Mouse (Mus musculus) ES-Bruce4 (cell line): ENCODE results near the gene Ptpn14. TPM values are rescaled to one million over a fixed set of nuclear protein-coding genes. Genes with fewer than 3 reads are reported as not detected.

Experiments
- H3K27ac ChIP-seq: 2 replicates; pipeline ENCODE4 v1.5.1; 2012; ENCODE audit warnings: low read length, inconsistent platforms; ENCODE audit not compliant: insufficient read depth
- H3K27me3 ChIP-seq: 2 replicates; pipeline ENCODE4 v1.6.1; 2012; ENCODE audit warnings: mild to moderate bottlenecking, low read length, inconsistent platforms; ENCODE audit not compliant: control insufficient read depth, poor library complexity, insufficient read depth, severe bottlenecking
- H3K36me3 ChIP-seq: 2 replicates; pipeline ENCODE4 v1.6.1; 2012; ENCODE audit warnings: inconsistent platforms, mild to moderate bottlenecking, low read length, moderate library complexity; ENCODE audit not compliant: control insufficient read depth, poor library complexity, insufficient read depth, severe bottlenecking
- H3K4me1 ChIP-seq: one replicate; pipeline ENCODE4 v1.8.1; 2011; ENCODE audit warnings: low read length; ENCODE audit not compliant: control insufficient read depth, insufficient read depth
- H3K4me3 ChIP-seq: 2 replicates; pipeline ENCODE4 v1.5.1; 2011; ENCODE audit warnings: low read depth, mild to moderate bottlenecking, low read length
- H3K9ac ChIP-seq: 2 replicates; pipeline ENCODE4 v1.6.1; 2012; ENCODE audit warnings: low read depth, mild to moderate bottlenecking, inconsistent platforms; ENCODE audit not compliant: poor library complexity, severe bottlenecking
- H3K9me3 ChIP-seq: replicated peaks from 2 replicates; pipeline ENCODE4 v1.6.1; 2012; ENCODE audit warnings: mild to moderate bottlenecking, low read length, inconsistent platforms; ENCODE audit not compliant: control insufficient read depth, poor library complexity, insufficient read depth, severe bottlenecking
- CTCF ChIP-seq: IDR thresholded peaks from one replicate; pipeline ENCODE4 v1.8.1; 2011; ENCODE audit warnings: low read depth, low read length
- EP300 ChIP-seq: IDR thresholded peaks from 2 replicates; pipeline ENCODE4 v1.6.1; 2011; ENCODE audit warnings: low read depth, low read length; ENCODE audit not compliant: insufficient read depth
- POLR2A ChIP-seq: IDR thresholded peaks from one replicate; pipeline ENCODE4 v1.8.1; 2011; ENCODE audit warnings: low read length; ENCODE audit not compliant: insufficient read depth
- polyA plus RNA-seq: library from polyadenylated mRNA; stranded (reverse); fragments of >200 nt; gene quantifications from 2 replicates; pipeline ENCODE4 v1.2.4, GENCODE M21; 2011; ENCODE audit warnings: low read depth; ENCODE audit not compliant: missing spikeins, insufficient read depth, insufficient read length

The Ptpn14 gene
- polyA plus RNA-seq, 1 experiment, result 141 TPM

- peak overlapping the region; percentile 26; the same call in 1 of the 2 replicates for H3K27ac ChIP-seq
- no peak overlapping the region for H3K4me3 ChIP-seq
- H3K9ac ChIP-seq, result no peak overlapping the region
- H3K36me3 ChIP-seq, result no peaks in the 10 kb centered on the region
- H3K9me3 ChIP-seq, result no peaks in the 10 kb centered on the region
- no peak for TF ChIP-seq POLR2A
- no peak for TF ChIP-seq EP300
- no peak for TF ChIP-seq CTCF
- H3K4me1 ChIP-seq, result peaks cover 4% of the 10 kb centered on the region
- H3K27me3 ChIP-seq, result no peaks in the 10 kb centered on the region
Observed at GRCm38 (mm10) chr1:189778343-189778742, 50.3 kb downstream of the Ptpn14 start.

GRCm38 (mm10) chr1:189779226-189779625, 51.2 kb downstream of the Ptpn14 start:
- H3K4me1 ChIP-seq, result peaks cover 4% of the 10 kb centered on the region
- H3K27me3 ChIP-seq, result no peaks in the 10 kb centered on the region
- no peak overlapping the region for H3K27ac ChIP-seq
- no peaks in the 10 kb centered on the region for H3K9me3 ChIP-seq
- H3K36me3 ChIP-seq, result no peaks in the 10 kb centered on the region
- no peak overlapping the region for H3K9ac ChIP-seq
- no peak overlapping the region for H3K4me3 ChIP-seq
- TF ChIP-seq EP300 (no peak), CTCF (no peak), POLR2A (no peak)

GRCm38 (mm10) chr1:189781721-189782345, 53.8 kb downstream of the Ptpn14 start:
- Histone ChIP-seq H3K27me3 (no peaks in the 10 kb centered on the region), H3K36me3 (no peaks in the 10 kb centered on the region), H3K9ac (no peak overlapping the region), H3K27ac (no peak overlapping the region), H3K4me3 (no peak overlapping the region), H3K9me3 (no peaks in the 10 kb centered on the region), H3K4me1 (peaks cover 4% of the 10 kb centered on the region)
- TF ChIP-seq POLR2A, result no peak
- no peak for TF ChIP-seq CTCF
- no peak for TF ChIP-seq EP300

- H3K4me1 ChIP-seq, result peaks cover 4% of the 10 kb centered on the region
- no peaks in the 10 kb centered on the region for H3K36me3 ChIP-seq
- H3K27me3 ChIP-seq, result no peaks in the 10 kb centered on the region
- H3K27ac ChIP-seq, result no peak overlapping the region
- H3K9ac ChIP-seq, result no peak overlapping the region
- H3K4me3 ChIP-seq, result no peak overlapping the region
- TF ChIP-seq POLR2A, result no peak
- H3K9me3 ChIP-seq, result no peaks in the 10 kb centered on the region
Observed at GRCm38 (mm10) chr1:189782709-189783108, 54.6 kb downstream of the Ptpn14 start.

GRCm38 (mm10) chr1:189784503-189784902, 56.4 kb downstream of the Ptpn14 start:
- H3K9ac ChIP-seq, result no peak overlapping the region
- no peak overlapping the region for H3K27ac ChIP-seq
- H3K9me3 ChIP-seq, result no peaks in the 10 kb centered on the region
- no peak for TF ChIP-seq EP300
- no peak for TF ChIP-seq CTCF
- TF ChIP-seq POLR2A, result no peak
- H3K4me3 ChIP-seq, result no peak overlapping the region
- H3K4me1 ChIP-seq, result peaks cover 4% of the 10 kb centered on the region
- no peaks in the 10 kb centered on the region; the same call in 1 of the 2 replicates for H3K36me3 ChIP-seq
- H3K27me3 ChIP-seq, result no peaks in the 10 kb centered on the region

GRCm38 (mm10) chr1:189786707-189787485, 58.8 kb downstream of the Ptpn14 start:
- Histone ChIP-seq H3K9me3 (no peaks in the 10 kb centered on the region), H3K4me1 (peaks cover 4% of the 10 kb centered on the region), H3K4me3 (no peak overlapping the region; the same call in 1 of the 2 replicates), H3K27me3 (no peaks in the 10 kb centered on the region), H3K27ac (no peak overlapping the region), H3K9ac (no peak overlapping the region), H3K36me3 (peaks cover 3% of the 10 kb centered on the region; the same call in 1 of the 2 replicates)
- TF ChIP-seq EP300 (no peak), CTCF (no peak), POLR2A (no peak)
